Mouse (Mus musculus): ENCODE data around the gene Trappc4.
"Not testable (repeated sequence)": the region's sequence is repeated elsewhere in the genome, so short reads cannot be mapped to it uniquely, and the experiment has no call there.

Gene Trappc4

GRCm38 (mm10) chr9:44407752-44408097 is 325 bp upstream of the Trappc4 start:
- no peak for DNase-seq (ENCODE audit: low spot score)

DNA sequence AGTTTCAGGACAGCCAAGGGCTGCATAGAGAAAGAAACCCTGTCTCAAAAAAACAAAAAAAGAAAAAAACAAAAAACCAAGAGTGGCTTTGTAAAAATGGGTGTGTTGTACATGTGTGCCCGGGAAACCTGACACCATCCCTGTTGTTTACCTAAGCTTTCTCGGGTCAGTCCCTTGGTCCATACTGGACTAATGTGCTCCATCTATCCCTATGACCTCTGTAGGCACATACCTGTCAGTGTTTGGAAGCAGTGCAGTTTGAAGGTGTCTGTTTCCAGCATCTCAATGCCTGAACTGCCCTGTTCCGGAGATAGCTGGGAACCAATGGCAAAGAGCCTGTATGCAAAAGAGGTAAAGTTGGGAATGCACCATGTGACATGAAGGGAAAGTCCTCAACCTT is 2.4 kb downstream of the Trappc4 start:
- DNase-seq (ENCODE audit: low spot score): no peak

GRCm38 (mm10) chr9:44401081-44401480 is 6.3 kb downstream of the Trappc4 start:
- no peak for DNase-seq (ENCODE audit: low spot score)

GRCm38 (mm10) chr9:44399795-44400114 is 7.6 kb downstream of the Trappc4 start:
- DNase-seq (ENCODE audit: low spot score): no peak

DNA sequence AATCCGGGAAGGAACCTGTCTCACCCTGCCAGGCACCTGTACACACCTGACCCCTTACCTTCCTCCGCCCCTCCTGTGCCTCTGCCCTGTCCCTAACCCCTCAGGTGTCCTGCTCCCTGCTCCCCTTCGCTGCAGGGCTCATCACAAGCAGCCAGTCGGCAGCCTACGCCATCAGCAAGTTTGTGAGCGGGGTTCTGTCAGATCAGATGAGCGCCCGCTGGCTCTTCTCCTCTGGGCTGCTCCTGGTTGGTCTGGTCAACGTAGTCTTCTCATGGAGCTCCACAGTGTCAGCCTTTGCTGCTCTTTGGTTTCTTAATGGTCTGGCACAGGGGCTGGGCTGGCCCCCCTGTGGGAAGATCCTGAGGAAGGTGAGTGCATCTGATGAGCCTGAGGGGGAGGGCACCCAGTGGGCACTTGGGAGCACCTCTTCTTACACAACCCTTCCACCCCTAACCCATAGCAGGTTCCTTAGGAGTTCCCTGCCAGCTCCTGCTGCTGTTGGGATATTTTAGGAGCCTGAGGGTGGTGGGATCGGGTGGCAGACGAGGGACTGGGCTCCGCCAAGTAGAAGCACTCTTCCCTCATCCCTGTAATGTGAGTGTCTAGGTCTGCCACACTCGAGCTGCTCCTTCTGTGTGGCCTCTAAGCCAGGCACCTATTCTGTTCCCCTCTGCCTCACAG is 8.1 kb downstream of the Trappc4 start:
- DNase-seq (ENCODE audit: low spot score): no peak

- no peak for DNase-seq (ENCODE audit: low spot score)
Measured at GRCm38 (mm10) chr9:44398551-44398950, 8.8 kb downstream of the Trappc4 start.

DNA sequence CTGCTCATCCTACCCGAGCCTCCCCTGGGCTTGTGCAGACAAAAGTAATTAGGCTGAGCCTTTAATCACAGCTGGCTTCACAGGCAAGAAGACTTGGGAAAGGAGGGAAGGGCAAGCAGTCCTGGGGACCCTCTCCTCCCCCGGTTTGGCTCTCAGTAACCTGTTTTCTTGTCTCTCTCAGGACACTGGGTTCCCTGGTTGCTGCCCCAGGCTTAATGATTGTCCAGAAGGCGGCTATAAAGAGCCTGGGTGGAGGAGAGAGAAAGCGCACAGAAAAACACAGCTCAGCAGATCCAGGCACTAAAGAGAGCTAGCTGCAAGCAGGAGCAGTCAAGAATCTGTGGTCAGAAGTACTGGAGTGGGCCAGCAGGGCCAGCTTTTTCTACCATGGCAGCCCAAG is 9.3 kb downstream of the Trappc4 start:
- no peak for DNase-seq (ENCODE audit: low spot score)

DNA sequence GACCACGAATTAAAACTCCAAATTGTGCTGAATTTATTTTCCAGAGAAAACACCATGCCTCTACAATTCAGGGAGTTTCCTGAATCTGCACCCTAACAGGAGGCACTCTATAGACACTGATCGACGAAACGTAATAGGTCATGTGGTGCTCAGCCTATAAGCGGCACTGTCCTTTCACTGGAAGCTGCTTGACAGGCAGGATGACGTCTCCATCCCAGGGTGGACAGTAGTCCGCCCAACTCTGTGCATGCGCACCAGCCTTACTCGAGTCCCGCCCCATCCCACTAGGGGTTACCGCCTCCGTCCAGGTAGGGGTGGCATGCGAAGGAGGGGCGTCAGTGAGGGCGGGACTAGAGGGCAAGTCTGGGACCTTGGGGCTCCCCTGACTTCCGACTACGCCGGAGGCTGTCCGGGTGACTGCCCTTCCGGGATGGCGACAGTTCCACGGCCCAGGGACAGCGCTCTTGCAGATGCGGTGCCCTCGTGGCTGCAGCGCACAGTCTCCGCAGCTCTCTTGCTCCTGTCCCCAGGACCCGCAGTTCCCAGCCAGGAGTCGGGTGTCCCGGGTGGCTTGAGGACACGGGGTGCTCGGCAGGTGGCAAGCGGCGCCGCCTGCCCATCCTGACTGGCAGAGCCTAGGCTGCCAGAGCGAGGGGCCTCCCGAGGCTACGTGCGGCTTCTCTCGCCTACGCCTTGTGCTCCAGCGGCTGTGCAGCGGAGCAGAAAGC is 10.6 kb downstream of the Trappc4 start, which contains the start of gene Slc37a4:
TSS of gene Slc37a4 (plus strand) at position 169 of the 728 bp plus-strand sequence.
- peak; percentile 93 for DNase-seq (ENCODE audit: low spot score)

GRCm38 (mm10) chr9:44391466-44391865 is 15.9 kb downstream of the Trappc4 start:
- peak; percentile 71 for DNase-seq (ENCODE audit: low spot score)

GRCm38 (mm10) chr9:44389273-44389672 is 18.1 kb downstream of the Trappc4 start:
- DNase-seq (ENCODE audit: low spot score): no peak

GRCm38 (mm10) chr9:44387221-44387620 is 20.2 kb downstream of the Trappc4 start:
- no peak for DNase-seq (ENCODE audit: low spot score)

DNA sequence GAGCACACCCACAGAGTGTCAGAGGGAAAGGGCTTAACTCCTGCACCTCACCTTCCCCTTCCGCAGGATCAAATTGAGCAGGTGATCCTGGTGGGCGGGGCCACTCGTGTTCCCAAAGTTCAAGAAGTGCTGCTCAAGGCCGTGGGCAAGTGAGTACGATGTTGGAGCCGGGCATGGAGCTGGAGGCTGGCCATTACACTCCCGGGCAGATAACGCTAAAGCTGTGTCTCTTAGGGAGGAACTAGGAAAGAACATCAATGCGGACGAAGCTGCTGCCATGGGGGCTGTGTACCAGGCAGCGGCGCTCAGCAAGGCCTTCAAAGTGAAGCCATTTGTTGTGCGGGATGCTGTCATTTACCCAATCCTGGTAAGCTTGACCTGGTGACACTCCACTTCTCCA is 22.8 kb downstream of the Trappc4 start:
- DNase-seq (ENCODE audit: low spot score): no peak

GRCm38 (mm10) chr9:44379862-44380261 is 27.5 kb downstream of the Trappc4 start:
- DNase-seq (ENCODE audit: low spot score): no peak

GRCm38 (mm10) chr9:44379054-44379834 is 28.2 kb downstream of the Trappc4 start, which contains the start of gene Hyou1:
Hyou1 (plus strand) TSS chr9:44379490.
- peak; percentile 99 for DNase-seq (ENCODE audit: low spot score)

- DNase-seq (ENCODE audit: low spot score): no peak
Measured at GRCm38 (mm10) chr9:44378153-44378730, 29.2 kb downstream of the Trappc4 start.

DNA sequence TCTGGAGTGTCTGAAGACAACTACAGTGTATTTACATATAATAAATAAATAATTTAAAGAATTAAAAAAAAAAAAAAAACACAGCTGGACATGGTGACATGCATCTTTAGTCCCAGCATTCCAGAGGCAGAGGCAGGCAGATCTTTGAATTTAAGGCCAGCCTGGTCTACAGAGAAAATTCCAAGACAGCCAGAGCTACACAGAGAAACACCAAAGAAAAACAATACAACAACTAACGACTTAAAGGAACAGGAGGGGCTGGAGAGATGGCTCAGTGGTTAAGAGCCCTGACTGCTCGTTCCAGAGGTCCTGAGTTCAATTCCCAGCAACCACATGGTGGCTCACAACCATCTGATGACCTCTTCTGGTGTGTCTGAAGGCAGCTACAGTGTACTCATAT is 30.1 kb downstream of the Trappc4 start:
- not testable (repeated sequence) for DNase-seq (ENCODE audit: low spot score)

GRCm38 (mm10) chr9:44376141-44376540 is 31.3 kb downstream of the Trappc4 start:
- no peak for DNase-seq (ENCODE audit: low spot score)

DNA sequence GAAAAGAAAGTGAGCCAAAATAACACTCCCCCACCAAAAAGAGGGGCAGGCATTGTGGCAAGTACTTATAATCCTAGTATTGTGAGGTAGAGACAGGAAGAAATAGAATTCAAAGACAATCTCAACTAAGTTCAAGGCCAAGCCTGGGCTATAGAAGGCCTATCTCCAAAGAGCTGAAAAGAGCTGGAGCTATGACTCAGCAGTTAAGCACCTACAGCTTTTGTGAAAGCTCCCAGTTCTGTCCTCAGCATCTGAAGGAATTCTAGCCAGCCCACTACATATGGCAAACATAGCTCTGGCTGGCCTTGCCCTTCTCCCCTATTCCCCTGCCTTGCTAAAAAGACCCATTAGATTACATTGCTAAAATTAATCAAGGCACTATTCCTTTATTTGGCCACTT is 34.0 kb downstream of the Trappc4 start:
- no peak for DNase-seq (ENCODE audit: low spot score)

- DNase-seq (ENCODE audit: low spot score): no peak
Measured at GRCm38 (mm10) chr9:44364480-44364879, 42.9 kb downstream of the Trappc4 start.

- DNase-seq (ENCODE audit: low spot score): not testable (repeated sequence)
Measured at GRCm38 (mm10) chr9:44361931-44362330, 45.5 kb downstream of the Trappc4 start.

GRCm38 (mm10) chr9:44361190-44361917 is 46.0 kb downstream of the Trappc4 start, which contains the start of gene Vps11:
Vps11 (minus strand) TSS chr9:44361670.
- DNase-seq (ENCODE audit: low spot score): peak; percentile 94

DNA sequence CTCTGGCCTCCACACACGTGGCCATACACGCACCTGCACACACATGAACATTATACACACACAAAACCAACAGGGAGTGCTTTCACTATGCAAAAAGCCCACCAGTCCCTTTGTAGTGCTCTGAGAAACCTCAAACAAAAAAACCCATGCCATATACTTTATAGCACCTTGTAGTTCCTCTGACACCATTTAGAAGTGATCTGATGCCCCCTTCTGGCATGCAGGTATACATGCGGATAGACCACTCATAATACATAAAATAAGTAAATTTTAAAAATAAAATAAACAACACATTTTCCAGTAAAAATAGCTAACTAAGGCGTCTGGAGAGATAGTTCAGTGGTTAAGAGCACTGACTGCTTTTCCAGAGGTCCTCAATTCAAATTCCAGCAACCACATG is 50.2 kb downstream of the Trappc4 start:
- DNase-seq (ENCODE audit: low spot score): no peak
